Comparison of ENCODE assay signal across 8 mouse cellular contexts in genomic region chr17:47976061-47976998, GRCm38 (mm10). TPM values are rescaled to one million over a fixed set of nuclear protein-coding genes. Genes with fewer than 3 reads are reported as not detected.
DNase-seq lines count a peak whose midpoint lies in the region; ATAC-seq lines count a peak whose summit lies in the region.

No protein-coding gene starts in this region.

- 0 out of 2 replicates have a peak overlapping the region, but pooled peaks have one; percentile 38 for H3K9ac ChIP-seq in embryonic facial prominence, embryonic 12.5 days
- no peak overlapping the region; the same call in 1 of the 2 replicates for H3K9ac ChIP-seq in liver, embryonic 16.5 days (ENCODE audit: low read depth, low read length)

- no peaks in the 10 kb centered on the region for H3K27me3 ChIP-seq in embryonic facial prominence, embryonic 12.5 days
- peaks cover 41% of the 10 kb centered on the region for H3K27me3 ChIP-seq in liver, embryonic 16.5 days (ENCODE audit: control insufficient read depth, insufficient read depth, low read depth, low read length)

- peak overlapping the region; percentile 96 for H3K27ac ChIP-seq in embryonic facial prominence, embryonic 12.5 days
- H3K27ac ChIP-seq in liver, embryonic 16.5 days (ENCODE audit: low read length): no peak overlapping the region

- 8% methylated on average over 27 of the region's 27 CpGs for WGBS in embryonic facial prominence, embryonic 12.5 days
- 21% methylated on average over 27 of the region's 27 CpGs for WGBS in liver, embryonic 16.5 days (ENCODE audit: insufficient replicate concordance)

- ATAC-seq in embryonic facial prominence, embryonic 12.5 days (ENCODE audit: insufficient number of reproducible peaks, insufficient read depth, low FRiP score, low TSS enrichment): no peak
- no peak for ATAC-seq in liver, embryonic 16.5 days (ENCODE audit: low read depth)
- ATAC-seq in monocyte, adult 5-6 weeks (replicated peaks; ENCODE audit: insufficient number of reproducible peaks, low FRiP score, low TSS enrichment, poor library complexity, severe bottlenecking): no peak

- peak overlapping the region; percentile 25 for H3K4me3 ChIP-seq in embryonic facial prominence, embryonic 12.5 days
- H3K4me3 ChIP-seq in liver, embryonic 16.5 days (ENCODE audit: low read depth, low read length): peak overlapping the region; percentile 1

- H3K9me3 ChIP-seq in embryonic facial prominence, embryonic 12.5 days: no peaks in the 10 kb centered on the region
- no peaks in the 10 kb centered on the region for H3K9me3 ChIP-seq in liver, embryonic 16.5 days (replicated peaks; ENCODE audit: control insufficient read depth, low read length)

- H3K36me3 ChIP-seq in embryonic facial prominence, embryonic 12.5 days: no peaks in the 10 kb centered on the region
- no peaks in the 10 kb centered on the region for H3K36me3 ChIP-seq in liver, embryonic 16.5 days (ENCODE audit: control insufficient read depth, insufficient read depth)

- peak; percentile 51 to 62 for DNase-seq in right cerebral cortex, postnatal 10 days (ENCODE audit: low spot score in 2 of 2)
- no peak for DNase-seq in right cerebral cortex, postnatal 25 days
- peak; percentile 62 for DNase-seq in heart, adult 8-10 months (ENCODE audit: low spot score)
- peak; percentile 68 for DNase-seq in kidney, adult 18-20 months
- DNase-seq in ovary, postnatal 14 days (ENCODE audit: low spot score): peak; percentile 25

- peak overlapping the region; percentile 67 for H3K4me2 ChIP-seq in embryonic facial prominence, embryonic 12.5 days (replicated peaks)
- peak overlapping the region; percentile 48 for H3K4me2 ChIP-seq in liver, embryonic 16.5 days (ENCODE audit: low read depth, low read length)

- peaks cover 47% of the 10 kb centered on the region for H3K4me1 ChIP-seq in embryonic facial prominence, embryonic 12.5 days
- peaks cover 8% of the 10 kb centered on the region for H3K4me1 ChIP-seq in liver, embryonic 16.5 days (ENCODE audit: control insufficient read depth, low read depth, low read length)

RNA-seq across cellular contexts. Expression of gene Foxp4, which starts 51.9 kb away (rescaled TPM):
- polyA plus RNA-seq in embryonic facial prominence, embryonic 12.5 days (2016; fragmentation: Nextera tagmentation; extraction: Ambion mirVana): 51.0 and 52.4 TPM in 2 replicates
- 10 to 100 TPM; 10.2 to 12.7 (median 10.5) TPM for total RNA-seq in heart, adult 8-10 months (2022)
- polyA plus RNA-seq in liver, embryonic 16.5 days (2015; fragmentation: Nextera tagmentation; extraction: Ambion mirVana): 3.4 and 4.0 TPM in 2 replicates
- 3.1 to 10.1 TPM (median 9.1 TPM) in 3 replicates for total RNA-seq in monocyte, adult 5-6 weeks (2017)
